Mouse (Mus musculus) limb, embryonic 10.5 days (tissue): ENCODE measurements around the gene Adam11. TPM values are rescaled to one million over a fixed set of nuclear protein-coding genes. Genes with fewer than 3 reads are reported as not detected.

Experiments
- DNase-seq: peaks from one replicate; pipeline ENCODE4 v3.0.0-alpha.2; 2017; ENCODE audit warnings: low spot score
- H3K27ac ChIP-seq: fragments of 300-500 bp; sonication (generic); 2 replicates; pipeline ENCODE4 v1.5.1; 2016; ENCODE audit warnings: mild to moderate bottlenecking
- H3K27me3 ChIP-seq: fragments of 300-500 bp; sonication (generic); 2 replicates; pipeline ENCODE4 v1.6.1; 2016; ENCODE audit warnings: low read depth, mild to moderate bottlenecking; ENCODE audit not compliant: poor library complexity, severe bottlenecking
- H3K36me3 ChIP-seq: fragments of 300-500 bp; sonication (generic); 2 replicates; pipeline ENCODE4 v1.6.1; 2016; ENCODE audit warnings: mild to moderate bottlenecking, moderate library complexity
- H3K4me1 ChIP-seq: fragments of 300-500 bp; sonication (generic); 2 replicates; pipeline ENCODE4 v1.6.1; 2016
- H3K4me3 ChIP-seq: fragments of 300-500 bp; sonication (generic); 2 replicates; pipeline ENCODE4 v1.5.1; 2016; ENCODE audit warnings: mild to moderate bottlenecking, moderate library complexity
- H3K9me3 ChIP-seq: fragments of 300-500 bp; sonication (generic); replicated peaks from 2 replicates; pipeline ENCODE4 v1.6.1; 2016; ENCODE audit warnings: mild to moderate bottlenecking
- WGBS: fragments of 180-500 bp; shearing (Covaris S2); methylation state at CpG from one replicate; pipeline ENCODE4 v1.1.7; 2016; 5-methylcytosine and 5-hydroxymethylcytosine counted together
- polyA plus RNA-seq: library from polyadenylated mRNA; unstranded; fragments of >200 nt; fragmentation: Nextera tagmentation; extraction: Ambion mirVana; gene quantifications from 2 replicates; pipeline ENCODE4 v1.2.1, GENCODE M21; 2016

The Adam11 gene
- polyA plus RNA-seq, 1 experiment from 2014 or later = 25.1 TPM

DNA sequence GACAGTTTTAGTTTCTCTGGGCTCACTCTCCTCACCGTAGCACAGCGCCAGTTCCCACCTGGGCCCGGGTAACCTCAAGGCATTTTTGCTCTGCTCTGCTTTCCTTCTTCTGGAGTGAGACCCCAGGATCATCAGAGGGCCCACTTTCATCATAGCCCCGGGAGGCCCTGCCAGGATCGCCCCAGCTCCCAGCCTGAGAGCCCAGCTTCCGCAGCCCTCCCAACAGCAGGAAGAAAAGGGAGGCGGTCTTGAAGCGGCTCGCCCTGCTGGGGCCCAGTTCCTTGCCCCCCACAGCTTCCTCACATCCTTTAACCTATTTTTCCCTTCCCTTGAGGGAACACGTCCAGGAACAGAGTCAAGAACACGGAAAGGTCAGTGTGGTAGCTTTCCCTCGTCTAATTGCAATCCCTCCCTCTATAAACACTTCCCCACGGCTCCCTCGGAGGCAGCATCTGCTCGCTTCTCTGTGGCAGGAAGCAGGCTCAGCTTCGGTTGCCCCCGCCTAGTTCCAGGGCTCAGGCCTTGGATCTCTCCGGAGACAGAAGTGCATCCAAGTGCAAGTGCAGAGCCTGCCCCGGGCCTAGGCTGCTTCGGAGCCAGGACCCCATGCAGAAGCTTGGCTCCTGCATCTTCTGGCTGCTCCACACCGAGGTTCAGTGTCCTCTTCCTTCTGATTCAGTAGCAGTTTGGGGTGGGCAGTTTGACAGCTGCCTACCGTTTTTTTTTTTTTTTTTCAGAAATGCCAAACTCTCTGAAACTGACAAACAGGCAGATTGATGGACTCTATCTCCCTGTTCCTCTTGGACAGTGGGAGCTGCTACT, 19.9 kb upstream of the Adam11 start:
- H3K36me3 ChIP-seq = no peaks in the 10 kb centered on the region
- H3K4me1 ChIP-seq = peaks cover 29% of the 10 kb centered on the region
- peaks cover 63% of the 10 kb centered on the region for H3K27me3 ChIP-seq
- peak; percentile 58 for DNase-seq
- no peaks in the 10 kb centered on the region for H3K9me3 ChIP-seq
- WGBS = 9% methylated on average over 22 of the region's 22 CpGs
- H3K27ac ChIP-seq = peak overlapping the region; percentile 64
- H3K4me3 ChIP-seq = peak overlapping the region; percentile 24; the same call in 1 of the 2 replicates

GRCm38 (mm10) chr11:102742066-102742465, 19.2 kb upstream of the Adam11 start:
- Histone ChIP-seq H3K27me3 (peaks cover 62% of the 10 kb centered on the region), H3K36me3 (no peaks in the 10 kb centered on the region), H3K4me3 (no peak overlapping the region), H3K9me3 (no peaks in the 10 kb centered on the region), H3K27ac (no peak overlapping the region), H3K4me1 (peaks cover 29% of the 10 kb centered on the region)
- 38% methylated on average over 7 of the region's 7 CpGs for WGBS
- no peak for DNase-seq

DNA sequence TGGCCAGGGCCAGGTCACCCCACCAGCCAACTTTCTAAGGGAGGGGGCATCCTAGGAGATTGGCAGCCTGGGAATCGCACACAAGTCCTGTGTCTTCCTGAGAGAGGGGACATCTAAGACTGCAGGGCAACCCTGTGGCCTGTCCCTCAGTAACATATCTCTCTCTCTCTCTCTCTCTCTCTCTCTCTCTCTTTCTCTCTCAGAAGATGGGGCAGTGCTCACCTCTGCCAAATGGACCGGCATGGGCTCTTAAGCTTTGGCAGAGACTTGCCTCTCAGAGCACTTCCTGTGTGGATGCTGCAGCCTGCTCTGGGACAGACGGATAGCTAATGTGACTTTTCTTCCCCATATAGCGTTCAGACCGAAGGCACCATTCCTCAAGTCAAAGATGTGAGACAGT, 18.4 kb upstream of the Adam11 start:
- Histone ChIP-seq H3K4me3 (no peak overlapping the region), H3K36me3 (no peaks in the 10 kb centered on the region), H3K27ac (no peak overlapping the region), H3K27me3 (peaks cover 58% of the 10 kb centered on the region), H3K9me3 (no peaks in the 10 kb centered on the region), H3K4me1 (peaks cover 29% of the 10 kb centered on the region)
- DNase-seq = no peak
- WGBS = 75% methylated on average over 5 of the region's 5 CpGs

DNA sequence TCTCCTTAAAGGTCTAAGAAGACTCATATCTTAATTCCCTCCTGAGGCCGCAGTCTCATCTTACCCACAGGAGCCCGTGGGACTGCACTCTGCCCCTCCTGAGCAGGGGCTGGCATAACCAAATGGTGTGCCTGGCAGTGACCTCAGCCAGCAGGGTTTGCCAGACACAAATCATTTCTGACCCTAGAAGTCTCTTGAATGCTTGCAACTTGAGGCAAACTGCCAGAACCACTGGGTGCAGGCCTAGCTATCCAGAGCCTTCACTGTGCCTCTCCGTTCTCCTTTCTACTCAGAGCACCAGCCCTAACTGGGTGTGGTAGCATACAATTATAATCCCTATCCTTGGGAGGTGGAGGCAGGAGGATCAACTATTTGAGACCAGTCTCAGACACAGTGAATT, 16.5 kb upstream of the Adam11 start:
- DNase-seq = no peak
- Histone ChIP-seq H3K4me3 (no peak overlapping the region), H3K36me3 (no peaks in the 10 kb centered on the region), H3K27ac (no peak overlapping the region), H3K9me3 (no peaks in the 10 kb centered on the region), H3K27me3 (peaks cover 47% of the 10 kb centered on the region), H3K4me1 (peaks cover 23% of the 10 kb centered on the region)
- WGBS = 92% methylated on average over 3 of the region's 3 CpGs

DNA sequence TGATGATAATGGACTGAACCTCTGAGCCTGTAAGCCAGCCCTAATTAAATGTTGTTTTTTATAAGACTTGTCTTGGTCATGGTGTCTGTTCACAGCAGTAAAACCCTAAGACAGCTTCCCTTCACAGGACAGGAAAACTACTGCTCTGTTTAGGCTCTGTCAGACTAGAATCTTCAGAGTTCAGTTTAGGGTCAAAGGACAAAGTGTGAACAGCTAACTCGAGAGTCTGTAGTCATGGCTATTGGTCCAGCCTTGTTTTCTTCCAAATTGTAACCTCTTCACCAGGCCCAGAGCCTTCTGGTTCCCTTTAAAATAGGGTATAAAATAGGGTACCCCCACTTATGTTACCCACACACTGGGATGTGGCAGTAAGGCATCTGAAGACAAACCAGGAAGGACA, 13.4 kb upstream of the Adam11 start:
- H3K36me3 ChIP-seq = no peaks in the 10 kb centered on the region
- 66% methylated on average over 1 of the region's 1 CpGs for WGBS
- DNase-seq = no peak
- no peak overlapping the region for H3K27ac ChIP-seq
- H3K4me1 ChIP-seq = peaks cover 7% of the 10 kb centered on the region
- H3K4me3 ChIP-seq = no peak overlapping the region
- H3K27me3 ChIP-seq = peaks cover 31% of the 10 kb centered on the region
- no peaks in the 10 kb centered on the region for H3K9me3 ChIP-seq

GRCm38 (mm10) chr11:102748381-102748780, 12.9 kb upstream of the Adam11 start:
- no peaks in the 10 kb centered on the region for H3K36me3 ChIP-seq
- H3K27me3 ChIP-seq = peaks cover 25% of the 10 kb centered on the region
- H3K9me3 ChIP-seq = no peaks in the 10 kb centered on the region
- no peak for DNase-seq
- no peak overlapping the region for H3K27ac ChIP-seq
- H3K4me3 ChIP-seq = no peak overlapping the region
- 87% methylated on average over 4 of the region's 4 CpGs for WGBS
- H3K4me1 ChIP-seq = peaks cover 12% of the 10 kb centered on the region

DNA sequence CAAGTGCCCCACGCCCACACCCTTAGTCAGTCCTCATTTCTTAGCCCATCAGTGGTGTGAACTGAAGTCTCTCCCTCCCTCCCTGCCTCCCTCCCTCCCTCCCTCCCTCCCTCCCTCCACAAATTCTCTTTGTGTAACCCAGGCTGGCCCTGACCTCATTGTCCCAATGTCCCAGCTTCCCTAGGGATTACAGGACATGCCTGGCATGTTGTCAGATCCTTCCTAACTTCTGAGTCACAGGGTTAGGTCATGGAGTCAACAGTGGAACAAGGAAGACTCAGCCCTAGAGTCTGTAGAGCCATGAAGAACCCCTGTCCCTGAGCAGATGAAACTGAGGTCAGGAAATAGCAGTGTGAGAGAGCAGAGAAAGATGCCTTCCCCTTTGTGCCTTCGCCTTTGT, 11.5 kb upstream of the Adam11 start:
- 78% methylated on average over 2 of the region's 2 CpGs for WGBS
- no peaks in the 10 kb centered on the region for H3K36me3 ChIP-seq
- no peak for DNase-seq
- peaks cover 22% of the 10 kb centered on the region for H3K27me3 ChIP-seq
- H3K27ac ChIP-seq = no peak overlapping the region
- H3K9me3 ChIP-seq = no peaks in the 10 kb centered on the region
- peaks cover 26% of the 10 kb centered on the region for H3K4me1 ChIP-seq
- H3K4me3 ChIP-seq = no peak overlapping the region

- peaks cover 29% of the 10 kb centered on the region for H3K27me3 ChIP-seq
- peaks cover 27% of the 10 kb centered on the region for H3K4me1 ChIP-seq
- H3K36me3 ChIP-seq = no peaks in the 10 kb centered on the region
- 71% methylated on average over 13 of the region's 13 CpGs for WGBS
- H3K4me3 ChIP-seq = no peak overlapping the region
- H3K9me3 ChIP-seq = no peaks in the 10 kb centered on the region
- DNase-seq = peak; percentile 33
- peak overlapping the region; percentile 79 for H3K27ac ChIP-seq
These were observed 8.2 kb upstream of the Adam11 start for GRCm38 (mm10) chr11:102752896-102753590.

- WGBS = 46% methylated on average over 18 of the region's 18 CpGs
These were observed 7.5 kb upstream of the Adam11 start for GRCm38 (mm10) chr11:102753591-102754324.

GRCm38 (mm10) chr11:102754416-102754815, 6.8 kb upstream of the Adam11 start:
- Histone ChIP-seq H3K4me3 (0 out of 2 replicates have a peak overlapping the region, but pooled peaks have one; percentile 18), H3K4me1 (peaks cover 27% of the 10 kb centered on the region), H3K36me3 (no peaks in the 10 kb centered on the region), H3K9me3 (no peaks in the 10 kb centered on the region), H3K27me3 (peaks cover 35% of the 10 kb centered on the region), H3K27ac (peak overlapping the region; percentile 79)
- WGBS = 51% methylated on average over 4 of the region's 4 CpGs
- no peak for DNase-seq

More at GRCm38 (mm10) chr11:102753591-102754324, 7.5 kb upstream of the Adam11 start:
- no peaks in the 10 kb centered on the region for H3K36me3 ChIP-seq
- DNase-seq = peak; percentile 45
- peak overlapping the region; percentile 79 for H3K27ac ChIP-seq
- H3K9me3 ChIP-seq = no peaks in the 10 kb centered on the region
- H3K4me3 ChIP-seq = peak overlapping the region; percentile 18; the same call in 1 of the 2 replicates
- peaks cover 27% of the 10 kb centered on the region for H3K4me1 ChIP-seq
- H3K27me3 ChIP-seq = peaks cover 29% of the 10 kb centered on the region

GRCm38 (mm10) chr11:102755391-102755790, 5.8 kb upstream of the Adam11 start:
- H3K27me3 ChIP-seq = peaks cover 40% of the 10 kb centered on the region
- no peak for DNase-seq
- peaks cover 27% of the 10 kb centered on the region for H3K4me1 ChIP-seq
- H3K4me3 ChIP-seq = no peak overlapping the region
- no peaks in the 10 kb centered on the region for H3K36me3 ChIP-seq
- WGBS = 80% methylated on average over 7 of the region's 7 CpGs
- no peaks in the 10 kb centered on the region for H3K9me3 ChIP-seq
- H3K27ac ChIP-seq = no peak overlapping the region

GRCm38 (mm10) chr11:102758977-102759376, 2.3 kb upstream of the Adam11 start:
- no peak overlapping the region for H3K27ac ChIP-seq
- no peaks in the 10 kb centered on the region for H3K9me3 ChIP-seq
- H3K36me3 ChIP-seq = no peaks in the 10 kb centered on the region
- WGBS = 81% methylated on average over 2 of the region's 2 CpGs
- no peak overlapping the region for H3K4me3 ChIP-seq
- H3K4me1 ChIP-seq = peaks cover 38% of the 10 kb centered on the region
- no peak for DNase-seq
- peaks cover 66% of the 10 kb centered on the region for H3K27me3 ChIP-seq
